Mouse (Mus musculus) MN1 (cell line): Measurements from ENCODE around the gene Scube3.
A peak's percentile ranks its signal among the peaks of the same experiment; 100 is the strongest.

Source experiments
- DNase-seq: peaks from one replicate; pipeline ENCODE4 v3.0.0-alpha.2; 2016; ENCODE audit warnings: low spot score

Scube3 gene

GRCm38 (mm10) chr17:28177540-28178046, 35.7 kb downstream of the Scube3 start:
- DNase-seq = no peak

- no peak for DNase-seq
These were observed 38.4 kb downstream of the Scube3 start for GRCm38 (mm10) chr17:28180331-28180730.

GRCm38 (mm10) chr17:28180783-28181544, 39.0 kb downstream of the Scube3 start:
- no peak for DNase-seq

DNA sequence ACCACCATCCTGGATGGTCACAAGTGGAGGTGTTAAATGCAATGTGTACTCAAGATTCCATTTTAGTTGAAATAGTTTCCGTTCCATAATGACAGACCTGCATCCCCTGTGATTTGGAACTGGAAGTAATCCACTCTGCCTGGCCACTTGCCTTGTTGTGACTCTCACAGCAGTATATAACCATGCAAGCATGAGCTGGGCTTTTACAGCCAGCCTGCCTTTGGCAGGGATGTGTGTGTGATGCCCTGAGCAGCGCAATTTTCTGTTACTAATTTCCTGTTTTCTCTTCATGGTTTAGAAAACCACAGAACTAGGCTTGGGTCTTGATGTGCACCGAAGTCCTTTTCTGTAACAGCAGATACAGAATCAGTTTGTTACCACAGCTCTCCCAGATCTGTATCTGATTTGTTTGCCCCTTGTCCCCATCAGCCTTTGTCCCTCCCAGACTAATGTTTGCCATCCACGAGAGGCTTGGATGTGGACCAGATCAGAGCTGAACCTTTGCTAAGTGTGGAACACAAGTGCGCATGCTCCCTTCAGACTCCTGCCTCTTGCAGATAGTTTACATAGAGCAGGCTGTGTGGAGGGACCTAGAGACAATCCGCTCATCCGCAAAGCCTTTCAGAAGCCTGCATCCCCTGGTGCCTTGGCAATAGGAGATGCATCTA, 43.2 kb downstream of the Scube3 start:
- DNase-seq = no peak

DNA sequence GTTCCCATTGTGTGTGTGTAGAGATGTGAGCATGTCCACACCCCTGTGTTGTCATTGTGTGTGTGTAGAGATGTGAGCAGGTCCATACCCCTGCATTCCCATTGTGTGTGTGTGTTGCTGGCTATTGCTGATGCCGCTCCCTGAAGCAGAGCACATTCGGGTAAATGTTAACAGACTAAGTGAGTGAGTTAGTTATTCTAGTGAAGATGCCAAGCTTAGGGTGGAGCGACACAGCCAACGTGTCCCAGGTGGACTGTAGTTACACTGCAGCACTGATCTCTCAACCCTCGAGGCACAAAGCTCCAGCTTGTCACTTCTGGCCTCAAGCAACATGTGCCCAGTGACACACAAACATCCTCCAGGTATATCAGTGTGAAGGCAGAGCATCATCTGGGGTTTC, 46.4 kb downstream of the Scube3 start:
- no peak for DNase-seq

- DNase-seq = no peak
These were observed 50.8 kb downstream of the Scube3 start for GRCm38 (mm10) chr17:28192754-28193153.

GRCm38 (mm10) chr17:28193559-28193958, 51.6 kb downstream of the Scube3 start:
- no peak for DNase-seq

DNA sequence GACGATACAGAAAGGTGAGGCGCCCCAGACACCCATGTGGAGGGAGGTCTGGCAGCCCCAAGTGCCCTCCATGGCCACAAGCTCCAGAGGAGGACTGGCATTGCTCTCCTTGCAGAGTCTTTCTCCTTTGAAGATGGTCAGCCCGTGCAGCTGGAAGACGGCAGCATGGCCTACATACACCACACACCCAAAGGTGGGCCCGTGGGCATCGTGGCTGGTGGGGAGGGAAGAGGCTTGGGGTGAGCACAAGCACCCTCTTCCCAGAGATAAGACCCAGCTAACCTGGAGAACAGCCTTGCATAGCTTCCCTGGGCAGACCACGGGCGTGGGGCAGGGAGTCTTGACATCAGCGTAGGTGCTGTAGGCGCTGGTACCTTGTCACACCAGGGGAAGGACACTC, 53.1 kb downstream of the Scube3 start:
- no peak for DNase-seq

DNA sequence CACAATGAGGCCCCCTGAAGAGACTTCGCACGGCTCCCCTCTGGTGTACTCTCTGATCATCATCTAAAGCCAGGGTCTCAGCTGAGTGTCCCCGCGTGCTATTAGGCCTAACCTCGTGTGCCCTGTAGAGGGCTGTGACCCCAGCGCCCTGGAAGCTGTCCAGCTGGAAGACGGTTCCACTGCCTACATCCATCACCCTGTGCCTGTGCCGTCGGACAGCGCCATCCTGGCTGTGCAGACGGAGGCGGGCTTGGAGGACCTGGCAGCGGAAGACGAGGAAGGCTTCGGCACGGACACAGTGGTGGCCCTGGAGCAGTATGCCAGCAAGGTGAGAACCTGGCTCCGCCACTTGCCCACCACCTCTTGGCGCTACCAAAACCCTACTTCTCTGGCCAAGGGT, 55.7 kb downstream of the Scube3 start:
- DNase-seq = no peak

DNA sequence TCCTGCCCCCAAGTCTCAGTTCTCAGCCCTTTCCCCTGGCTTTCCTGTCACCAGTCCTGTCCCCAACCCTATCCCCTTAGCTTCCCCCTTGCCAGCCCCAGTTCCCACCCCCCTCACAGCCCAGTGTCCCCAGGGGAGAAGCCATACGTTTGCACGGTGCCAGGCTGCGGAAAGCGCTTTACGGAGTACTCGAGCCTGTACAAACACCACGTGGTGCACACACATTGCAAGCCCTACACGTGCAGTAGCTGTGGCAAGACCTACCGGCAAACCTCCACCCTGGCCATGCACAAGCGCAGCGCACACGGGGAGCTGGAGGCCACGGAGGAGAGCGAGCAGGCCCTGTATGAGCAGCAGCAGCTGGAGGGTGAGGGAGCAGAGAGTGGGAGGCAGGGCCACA, 60.0 kb downstream of the Scube3 start:
- DNase-seq = no peak

DNA sequence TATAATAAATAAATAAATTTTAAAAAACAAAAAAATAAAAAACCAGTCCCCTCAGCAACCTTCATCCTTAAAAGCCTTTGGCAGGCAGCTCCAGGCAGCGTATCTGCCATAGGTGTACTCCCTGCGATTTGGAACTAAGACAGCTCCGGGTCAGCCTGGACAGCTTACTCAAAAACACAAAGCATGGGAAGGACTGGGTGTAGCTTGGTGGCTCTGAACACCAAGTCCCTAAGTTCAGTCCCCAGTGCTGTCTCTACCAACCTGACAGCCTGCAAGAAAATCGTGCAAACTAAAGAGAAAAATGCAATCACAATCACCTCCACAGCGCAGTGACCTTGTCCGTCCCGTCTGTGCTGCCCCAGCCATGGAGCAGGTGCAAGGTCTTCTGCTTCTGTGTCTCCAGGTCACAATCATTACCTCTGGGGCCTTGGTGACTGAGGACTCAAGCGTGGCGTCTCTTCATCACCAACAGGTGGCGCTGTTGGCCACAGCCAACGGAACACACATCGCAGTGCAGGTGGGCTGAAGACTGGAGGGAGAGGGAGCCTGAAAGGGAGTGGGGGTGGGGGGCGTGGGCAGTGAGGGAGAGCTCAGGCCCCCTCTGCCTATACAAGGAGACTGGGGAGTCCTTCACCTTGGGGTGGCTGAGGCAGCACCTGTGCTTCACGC, 62.2 kb downstream of the Scube3 start:
- peak; percentile 66 for DNase-seq

DNA sequence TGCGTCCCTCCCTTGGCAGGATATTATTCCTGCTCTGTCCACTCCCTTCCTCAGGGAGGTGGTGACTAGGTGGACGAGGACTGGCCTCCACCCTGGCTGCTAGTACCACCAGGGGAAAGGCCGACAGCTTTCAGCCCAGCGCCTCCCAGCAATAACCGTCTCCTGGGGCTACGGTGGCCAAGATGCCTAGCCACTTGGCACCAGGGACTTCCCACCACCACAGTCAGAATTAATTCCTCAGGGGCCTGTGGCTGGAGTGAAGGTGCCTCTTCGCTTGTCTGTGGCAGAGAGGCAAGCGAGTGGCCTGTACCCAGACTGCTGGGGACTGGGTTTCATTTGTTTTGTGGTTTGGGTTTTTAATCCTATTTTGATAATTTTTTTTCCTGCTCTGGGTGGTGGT, 63.5 kb downstream of the Scube3 start:
- DNase-seq = no peak

GRCm38 (mm10) chr17:28207092-28207491, 65.2 kb downstream of the Scube3 start:
- DNase-seq = no peak

DNA sequence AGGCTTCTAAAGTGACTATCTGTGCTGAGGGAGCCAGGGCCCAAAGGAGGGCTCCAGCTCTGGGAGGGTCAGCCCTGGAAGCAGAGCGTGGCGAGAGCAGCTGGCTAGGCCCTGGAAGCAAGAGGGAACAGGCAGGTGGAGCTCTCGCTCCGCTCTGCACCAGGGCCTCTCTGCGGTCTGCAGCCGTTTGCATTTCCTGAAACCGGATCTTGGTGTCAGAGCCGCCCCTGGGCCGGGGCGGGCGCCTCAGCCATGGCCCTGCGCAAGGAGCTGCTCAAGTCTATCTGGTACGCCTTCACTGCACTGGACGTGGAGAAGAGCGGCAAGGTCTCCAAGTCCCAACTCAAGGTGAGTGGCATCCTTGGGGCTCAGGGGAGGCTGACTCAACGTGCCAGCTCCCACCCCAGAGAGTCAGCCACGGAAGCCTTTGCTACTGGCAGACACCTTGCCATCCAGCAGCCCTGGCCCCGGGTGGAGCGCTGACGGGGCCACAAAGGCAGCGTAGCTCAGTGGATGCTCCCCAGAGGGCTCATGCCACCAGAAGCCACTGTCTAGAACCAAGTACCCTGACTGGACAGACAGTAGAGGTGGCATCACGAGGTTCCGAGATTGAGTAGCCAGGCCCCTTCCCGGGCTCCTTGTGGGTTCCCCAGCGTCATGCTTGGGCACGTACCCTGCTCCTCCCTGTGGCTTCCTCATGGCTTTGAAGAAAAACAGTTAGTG, 65.8 kb downstream of the Scube3 start, which contains the start of gene Def6:
TSS of gene Def6 (plus strand) at position 188 of the 723 bp plus-strand sequence.
- DNase-seq = peak; percentile 85

DNA sequence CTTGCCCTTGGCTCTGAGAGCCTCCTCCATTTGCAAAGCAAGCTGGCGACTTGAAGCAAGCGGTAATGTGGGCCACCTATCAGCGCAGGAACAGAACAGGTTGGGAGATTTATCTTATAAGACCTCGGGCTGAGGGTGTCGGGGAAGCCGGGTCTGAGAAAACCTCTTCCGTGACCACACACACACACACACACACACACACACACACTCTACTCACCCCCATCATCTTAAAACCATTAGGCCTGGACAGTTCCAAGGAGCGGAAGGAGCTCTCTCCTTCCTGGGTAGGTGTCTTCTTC, 66.3 kb downstream of the Scube3 start:
- no peak for DNase-seq

GRCm38 (mm10) chr17:28209457-28210110, 67.6 kb downstream of the Scube3 start:
- DNase-seq = no peak

DNA sequence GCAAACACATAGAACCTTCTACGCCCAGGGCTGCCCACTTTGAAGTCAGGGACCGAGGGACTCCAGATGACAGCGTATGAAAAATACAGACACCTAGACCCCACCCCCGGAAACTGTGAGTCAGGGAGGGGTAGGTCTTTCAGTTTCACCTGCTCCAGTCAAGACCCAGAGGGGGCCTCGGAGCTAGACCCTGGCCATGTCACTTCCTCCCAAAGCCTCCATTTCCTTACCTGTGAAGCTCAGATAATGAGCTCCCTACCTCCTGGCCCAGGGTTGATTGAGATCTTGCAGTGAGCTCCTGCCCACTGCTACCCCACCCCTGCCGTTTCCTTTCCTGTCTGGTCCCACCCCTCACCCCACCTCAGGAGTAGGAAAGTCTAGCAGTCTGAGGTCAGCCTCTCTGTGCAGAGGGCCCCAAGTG, 70.0 kb downstream of the Scube3 start:
- DNase-seq = no peak

- no peak for DNase-seq
These were observed 70.5 kb downstream of the Scube3 start for GRCm38 (mm10) chr17:28212391-28212790.

- no peak for DNase-seq
These were observed 71.3 kb downstream of the Scube3 start for GRCm38 (mm10) chr17:28213236-28213635.

GRCm38 (mm10) chr17:28216791-28217190, 74.8 kb downstream of the Scube3 start:
- no peak for DNase-seq

DNA sequence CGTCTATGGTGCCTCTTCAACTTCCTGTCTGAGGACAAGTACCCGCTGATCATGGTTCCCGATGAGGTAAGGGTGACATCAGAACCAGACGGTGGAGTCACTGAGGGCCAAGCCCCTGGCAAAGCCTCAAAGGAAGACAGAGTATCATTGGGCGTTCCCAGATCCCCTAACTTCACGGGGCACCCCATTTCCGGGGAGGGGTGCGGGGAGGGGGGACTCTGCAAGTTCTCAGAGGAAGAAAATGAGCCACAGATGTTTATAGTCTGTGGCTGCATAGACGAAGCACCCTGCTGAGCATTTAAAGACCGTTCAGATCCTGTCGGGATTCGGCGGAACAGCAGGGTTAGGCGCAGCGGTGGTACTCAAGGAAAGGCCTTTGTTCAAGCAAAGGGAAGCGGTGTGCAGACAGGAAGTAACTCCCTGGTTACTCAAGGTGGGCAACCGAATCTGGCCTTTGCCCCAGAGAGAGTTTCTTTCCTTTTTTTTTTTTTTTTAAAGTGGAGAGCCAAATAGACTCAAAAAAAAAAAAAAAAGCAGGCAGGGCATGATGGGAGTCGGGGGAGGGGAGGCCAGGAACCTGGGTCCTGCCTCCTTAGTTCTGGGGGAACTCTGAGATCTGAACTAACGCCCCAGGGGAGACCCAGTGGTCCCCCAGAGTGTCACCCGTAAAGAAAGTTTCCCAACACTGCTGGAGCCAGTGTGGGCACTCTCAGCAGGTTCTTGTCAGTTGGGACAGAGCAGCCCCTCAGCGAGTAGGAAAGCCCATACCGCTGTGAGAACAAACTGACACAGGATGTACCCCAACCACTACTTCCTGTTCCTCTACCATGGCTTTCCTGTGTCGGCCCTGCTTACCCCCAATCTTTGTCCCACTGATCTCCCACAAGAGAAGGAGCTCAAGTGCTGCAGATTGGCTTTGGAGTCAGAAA, 76.0 kb downstream of the Scube3 start:
- DNase-seq = no peak
